Mouse (Mus musculus) liver, embryonic 14.5 days (tissue): ENCODE data around the gene Cspg4.

Experiments used
- CTCF ChIP-seq: IDR thresholded peaks from 2 replicates; pipeline ENCODE4 v1.5.1; 2016; ENCODE audit warnings: antibody characterized with exemption, low read depth, control low read depth
- EP300 ChIP-seq: IDR thresholded peaks from 2 replicates; pipeline ENCODE4 v1.6.1; 2016; ENCODE audit warnings: antibody characterized with exemption, low read depth

- TF ChIP-seq EP300 (no peak), CTCF (no peak)
Measured at GRCm38 (mm10) chr9:56864216-56864729, 560 bp upstream of the Cspg4 start, which contains the start of gene Odf3l1.
